In the genomic region with DNA sequence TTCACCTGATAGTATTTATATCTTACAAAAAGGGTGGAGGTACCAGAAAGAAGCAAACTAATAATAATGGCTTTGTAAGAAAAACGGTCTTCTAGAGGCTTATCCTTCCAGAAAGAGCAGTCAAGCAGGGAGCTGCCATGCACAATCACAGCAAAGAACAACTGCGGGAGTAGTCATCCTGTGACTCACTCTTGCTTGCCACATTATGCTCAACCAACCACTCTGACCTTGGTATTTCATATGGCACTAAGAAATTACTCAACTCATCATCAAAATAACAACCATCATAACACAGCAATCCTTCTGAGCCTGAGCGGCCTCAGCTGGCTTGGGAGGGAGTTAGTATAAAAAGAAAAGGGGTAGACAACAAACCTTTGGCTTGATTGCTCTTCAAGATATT, we compare ENCODE assay signal across 35 mouse cellular contexts.
DNase-seq lines count a peak whose midpoint lies in the region; ATAC-seq and TF ChIP-seq lines count a peak whose summit lies in the region.
"Had no signal": no experiment of that assay in that cellular context is flagged by ENCODE, and none has a peak within 500 bp of the region (broad histone marks: within the 10 kb centered on the region; RNA-seq: fewer than 3 reads in every experiment).

No protein-coding gene starts in this region.

- no peak for TF ChIP-seq CTCF in midbrain, postnatal 0 days (IDR thresholded peaks at IDR 0.05)

- no peak overlapping the region for H3K4me3 ChIP-seq in midbrain, postnatal 0 days (ENCODE audit: low read depth, low read length)
- H3K4me3 ChIP-seq: embryonic facial prominence, embryonic 12.5 days; forebrain, embryonic 10.5 days; hindbrain, embryonic 10.5 days; intestine, embryonic 15.5 days; midbrain, embryonic 10.5 days; neural tube, embryonic 13.5 days had no signal

- ATAC-seq in frontal cortex, adult (ENCODE audit: low TSS enrichment), result peak; percentile 41; the same call in 1 of the 2 replicates
- ATAC-seq in midbrain, postnatal 0 days (ENCODE audit: low FRiP score), result no peak
- no peak for ATAC-seq in CD4-positive, CD25-positive, alpha-beta regulatory T cell, adult 4 months
- ATAC-seq: forebrain, embryonic 16.5 days; hindbrain, embryonic 16.5 days; intestine, embryonic 15.5 days; midbrain, embryonic 16.5 days had no signal

- WGBS in midbrain, postnatal 0 days, result 82% methylated on average over 3 of the region's 3 CpGs

- no peaks in the 10 kb centered on the region for H3K36me3 ChIP-seq in midbrain, postnatal 0 days (ENCODE audit: insufficient read depth, low read length)
- H3K36me3 ChIP-seq: embryonic facial prominence, embryonic 12.5 days; forebrain, embryonic 10.5 days; hindbrain, embryonic 10.5 days; intestine, embryonic 15.5 days; midbrain, embryonic 10.5 days; neural tube, embryonic 13.5 days had no signal

- DNase-seq in frontal cortex, postnatal 36 days (ENCODE audit: low spot score in 2 of 2), result no peak
- DNase-seq in Muller cell, postnatal 12 days (ENCODE audit: inconsistent ontology term), result peak; percentile 77
- peak; percentile 53 for DNase-seq in adrenal gland, adult 8-10 months
- peak; percentile 52 for DNase-seq in brain, adult 2 months (ENCODE audit: low read depth, low spot score)
- DNase-seq in urinary bladder, postnatal 10 days (ENCODE audit: low spot score), result no peak
- DNase-seq in midbrain, postnatal 0 days (ENCODE audit: low spot score), result no peak
- DNase-seq: cerebellum, adult 11 months; cerebellum, adult 9-10 months; embryo, embryonic 11 days; gastrocnemius, postnatal 10 days; heart, postnatal 14 days; kidney, adult 8-10 months; kidney, postnatal 4 days; layer of hippocampus, postnatal 36 days; liver; lung, embryonic 14.5 days; lung, postnatal 14 days; retina, postnatal 1 day; right cerebral cortex, postnatal 25 days; spleen, adult 18-20 months; thymus, postnatal 25 days had no signal

- no peak overlapping the region for H3K9ac ChIP-seq in midbrain, postnatal 0 days (replicated peaks; ENCODE audit: low read length, poor library complexity, severe bottlenecking)
- H3K9ac ChIP-seq: embryonic facial prominence, embryonic 12.5 days; intestine, embryonic 15.5 days; liver, embryonic 14.5 days; lung, embryonic 14.5 days; neural tube, embryonic 13.5 days had no signal

- no peak overlapping the region for H3K4me2 ChIP-seq in midbrain, postnatal 0 days (ENCODE audit: low read depth, low read length, poor library complexity, severe bottlenecking)
- H3K4me2 ChIP-seq: embryonic facial prominence, embryonic 12.5 days; intestine, embryonic 15.5 days; lung, embryonic 14.5 days; neural tube, embryonic 13.5 days had no signal

- H3K27me3 ChIP-seq in midbrain, postnatal 0 days (ENCODE audit: insufficient read depth, low read length), result no peaks in the 10 kb centered on the region
- H3K27me3 ChIP-seq: CH12.LX; embryonic facial prominence, embryonic 12.5 days; intestine, embryonic 15.5 days; neural tube, embryonic 13.5 days had no signal

- H3K27ac ChIP-seq in midbrain, postnatal 0 days (ENCODE audit: low read depth, low read length), result no peak overlapping the region
- H3K27ac ChIP-seq: embryonic facial prominence, embryonic 12.5 days; forebrain, embryonic 10.5 days; hindbrain, embryonic 10.5 days; intestine, embryonic 15.5 days; kidney, postnatal 0 days; liver, embryonic 14.5 days; midbrain, embryonic 10.5 days; neural tube, embryonic 13.5 days had no signal

- H3K4me1 ChIP-seq in midbrain, postnatal 0 days (ENCODE audit: insufficient read depth, low read length), result peaks cover 4% of the 10 kb centered on the region; the same call in 1 of the 2 replicates
- H3K4me1 ChIP-seq: embryonic facial prominence, embryonic 12.5 days; forebrain, embryonic 10.5 days; hindbrain, embryonic 10.5 days; intestine, embryonic 15.5 days; midbrain, embryonic 10.5 days had no signal

- no peaks in the 10 kb centered on the region for H3K9me3 ChIP-seq in midbrain, postnatal 0 days (ENCODE audit: low read length)
- H3K9me3 ChIP-seq: embryonic facial prominence, embryonic 12.5 days; forebrain, embryonic 10.5 days; hindbrain, embryonic 10.5 days; intestine, embryonic 15.5 days; midbrain, embryonic 10.5 days; neural tube, embryonic 13.5 days had no signal

Comparison
In these comparisons a context has a peak if more than half of its experiments do, and no peak if none do; other contexts are left out.
1. DNase-seq: peak in Muller cell, postnatal 12 days (single experiment), adrenal gland, adult 8-10 months (single experiment) and brain, adult 2 months (single experiment); none in frontal cortex, postnatal 36 days (0 of 2), urinary bladder, postnatal 10 days (single experiment) and midbrain, postnatal 0 days (single experiment).